Mouse (Mus musculus): ENCODE measurements around the gene Eci2. TPM values are rescaled to one million over a fixed set of nuclear protein-coding genes. Genes with fewer than 3 reads are reported as not detected.

The Eci2 gene
- polyA plus RNA-seq, 1 experiment = 10.2 TPM

GRCm38 (mm10) chr13:35018866-35019536 is 7.9 kb downstream of the Eci2 start:
- no peaks in the 10 kb centered on the region for H3K36me3 ChIP-seq (ENCODE audit: control insufficient read depth, insufficient read depth, low read length)
- H3K4me3 ChIP-seq (ENCODE audit: control insufficient read depth, low read depth, low read length) = no peak overlapping the region
- H3K4me1 ChIP-seq (ENCODE audit: control insufficient read depth, insufficient read depth, low read length) = no peaks in the 10 kb centered on the region
- no peaks in the 10 kb centered on the region for H3K27me3 ChIP-seq (ENCODE audit: control insufficient read depth, insufficient read depth, low read length)
- TF ChIP-seq CTCF (IDR thresholded peaks at IDR 0.05; ENCODE audit: control insufficient read depth, insufficient read depth, insufficient replicate concordance, low read depth, low read length) (no peak), POLR2A (IDR thresholded peaks at IDR 0.05; ENCODE audit: control insufficient read depth, low read depth, low read length) (no peak)
- no peak overlapping the region for H3K27ac ChIP-seq (ENCODE audit: control insufficient read depth, insufficient read depth, low read depth, low read length)

DNA sequence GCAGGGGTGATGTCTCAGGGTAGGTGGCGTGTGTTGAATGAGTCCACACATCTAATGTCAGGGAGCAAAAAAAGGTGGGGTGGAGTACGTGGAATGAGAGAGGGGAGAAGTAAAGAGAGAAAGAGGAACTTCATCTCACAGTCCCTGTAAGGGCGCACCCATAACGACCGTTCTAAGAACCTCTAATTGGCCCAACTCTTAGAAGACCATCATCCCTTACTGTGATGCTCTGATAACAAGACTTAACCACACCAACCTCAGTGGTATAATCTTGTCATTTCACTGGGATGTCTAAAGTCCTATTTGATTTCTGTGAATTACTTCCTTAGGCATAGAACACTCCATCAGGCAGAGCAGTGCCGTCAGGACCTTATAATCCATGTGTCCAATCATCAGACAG is 9.5 kb downstream of the Eci2 start:
- H3K27ac ChIP-seq (ENCODE audit: control insufficient read depth, insufficient read depth, low read depth, low read length) = no peak overlapping the region
- no peaks in the 10 kb centered on the region for H3K36me3 ChIP-seq (ENCODE audit: control insufficient read depth, insufficient read depth, low read length)
- no peak overlapping the region for H3K4me3 ChIP-seq (ENCODE audit: control insufficient read depth, low read depth, low read length)
- TF ChIP-seq CTCF (IDR thresholded peaks at IDR 0.05; ENCODE audit: control insufficient read depth, insufficient read depth, insufficient replicate concordance, low read depth, low read length) (no peak), POLR2A (IDR thresholded peaks at IDR 0.05; ENCODE audit: control insufficient read depth, low read depth, low read length) (no peak)
- no peaks in the 10 kb centered on the region for H3K27me3 ChIP-seq (ENCODE audit: control insufficient read depth, insufficient read depth, low read length)
- no peaks in the 10 kb centered on the region for H3K4me1 ChIP-seq (ENCODE audit: control insufficient read depth, insufficient read depth, low read length)

GRCm38 (mm10) chr13:35016067-35016466 is 10.8 kb downstream of the Eci2 start:
- no peak overlapping the region for H3K27ac ChIP-seq (ENCODE audit: control insufficient read depth, insufficient read depth, low read depth, low read length)
- H3K4me3 ChIP-seq (ENCODE audit: control insufficient read depth, low read depth, low read length) = no peak overlapping the region
- no peaks in the 10 kb centered on the region for H3K27me3 ChIP-seq (ENCODE audit: control insufficient read depth, insufficient read depth, low read length)
- no peaks in the 10 kb centered on the region for H3K36me3 ChIP-seq (ENCODE audit: control insufficient read depth, insufficient read depth, low read length)
- TF ChIP-seq POLR2A (IDR thresholded peaks at IDR 0.05; ENCODE audit: control insufficient read depth, low read depth, low read length) (no peak), CTCF (IDR thresholded peaks at IDR 0.05; ENCODE audit: control insufficient read depth, insufficient read depth, insufficient replicate concordance, low read depth, low read length) (no peak)
- no peaks in the 10 kb centered on the region for H3K4me1 ChIP-seq (ENCODE audit: control insufficient read depth, insufficient read depth, low read length)

DNA sequence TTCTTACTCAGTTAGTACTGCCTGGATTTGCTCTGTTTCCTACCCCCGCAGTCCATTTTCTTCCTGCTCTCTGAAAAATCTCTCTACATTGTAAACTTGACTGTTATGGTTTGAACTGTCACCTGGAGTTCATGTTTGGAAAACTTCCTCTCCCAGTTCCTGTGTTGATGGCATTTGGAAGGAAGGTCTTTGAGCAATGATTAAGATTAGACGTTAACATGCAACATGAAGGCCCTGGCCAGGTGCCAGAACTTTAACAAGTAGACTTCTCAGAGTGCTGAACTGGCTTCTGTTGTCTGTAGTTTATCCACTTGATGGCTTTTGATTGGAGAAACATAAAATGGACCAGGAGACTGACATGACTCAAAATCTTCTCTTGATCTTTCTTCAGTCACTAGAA is 31.0 kb downstream of the Eci2 start:
- Histone ChIP-seq H3K36me3 (ENCODE audit: control insufficient read depth, insufficient read depth, low read length) (no peaks in the 10 kb centered on the region), H3K27me3 (ENCODE audit: control insufficient read depth, insufficient read depth, low read length) (no peaks in the 10 kb centered on the region), H3K4me1 (ENCODE audit: control insufficient read depth, insufficient read depth, low read length) (no peaks in the 10 kb centered on the region; the same call in 1 of the 2 replicates), H3K27ac (ENCODE audit: control insufficient read depth, insufficient read depth, low read depth, low read length) (no peak overlapping the region), H3K4me3 (ENCODE audit: control insufficient read depth, low read depth, low read length) (no peak overlapping the region)
- TF ChIP-seq POLR2A (IDR thresholded peaks at IDR 0.05; ENCODE audit: control insufficient read depth, low read depth, low read length) (no peak), CTCF (IDR thresholded peaks at IDR 0.05; ENCODE audit: control insufficient read depth, insufficient read depth, insufficient replicate concordance, low read depth, low read length) (no peak)

GRCm38 (mm10) chr13:34993983-34994811 is 32.7 kb downstream of the Eci2 start:
- Histone ChIP-seq H3K36me3 (ENCODE audit: control insufficient read depth, insufficient read depth, low read length) (no peaks in the 10 kb centered on the region), H3K27me3 (ENCODE audit: control insufficient read depth, insufficient read depth, low read length) (no peaks in the 10 kb centered on the region), H3K4me3 (ENCODE audit: control insufficient read depth, low read depth, low read length) (peak overlapping the region; percentile 80), H3K27ac (ENCODE audit: control insufficient read depth, insufficient read depth, low read depth, low read length) (peak overlapping the region; percentile 65), H3K4me1 (ENCODE audit: control insufficient read depth, insufficient read depth, low read length) (no peaks in the 10 kb centered on the region; the same call in 1 of the 2 replicates)
- no peak for TF ChIP-seq CTCF (IDR thresholded peaks at IDR 0.05; ENCODE audit: control insufficient read depth, insufficient read depth, insufficient replicate concordance, low read depth, low read length)
- peak; percentile 63 for TF ChIP-seq POLR2A (IDR thresholded peaks at IDR 0.05; ENCODE audit: control insufficient read depth, low read depth, low read length)

- Histone ChIP-seq H3K27me3 (ENCODE audit: control insufficient read depth, insufficient read depth, low read length) (no peaks in the 10 kb centered on the region), H3K36me3 (ENCODE audit: control insufficient read depth, insufficient read depth, low read length) (no peaks in the 10 kb centered on the region), H3K27ac (ENCODE audit: control insufficient read depth, insufficient read depth, low read depth, low read length) (peak overlapping the region; percentile 65), H3K4me3 (ENCODE audit: control insufficient read depth, low read depth, low read length) (peak overlapping the region; percentile 80), H3K4me1 (ENCODE audit: control insufficient read depth, insufficient read depth, low read length) (no peaks in the 10 kb centered on the region; the same call in 1 of the 2 replicates)
- TF ChIP-seq CTCF (IDR thresholded peaks at IDR 0.05; ENCODE audit: control insufficient read depth, insufficient read depth, insufficient replicate concordance, low read depth, low read length) = no peak
- no peak for TF ChIP-seq POLR2A (IDR thresholded peaks at IDR 0.05; ENCODE audit: control insufficient read depth, low read depth, low read length)
Measured at GRCm38 (mm10) chr13:34993595-34993982, 33.3 kb downstream of the Eci2 start.

- Histone ChIP-seq H3K36me3 (ENCODE audit: control insufficient read depth, insufficient read depth, low read length) (no peaks in the 10 kb centered on the region), H3K27me3 (ENCODE audit: control insufficient read depth, insufficient read depth, low read length) (no peaks in the 10 kb centered on the region), H3K4me1 (ENCODE audit: control insufficient read depth, insufficient read depth, low read length) (no peaks in the 10 kb centered on the region; the same call in 1 of the 2 replicates), H3K27ac (ENCODE audit: control insufficient read depth, insufficient read depth, low read depth, low read length) (no peak overlapping the region), H3K4me3 (ENCODE audit: control insufficient read depth, low read depth, low read length) (no peak overlapping the region; the same call in 1 of the 2 replicates)
- TF ChIP-seq CTCF (IDR thresholded peaks at IDR 0.05; ENCODE audit: control insufficient read depth, insufficient read depth, insufficient replicate concordance, low read depth, low read length) (no peak), POLR2A (IDR thresholded peaks at IDR 0.05; ENCODE audit: control insufficient read depth, low read depth, low read length) (no peak)
Measured at GRCm38 (mm10) chr13:34993085-34993484, 33.8 kb downstream of the Eci2 start.

All from testis, adult 2 months (tissue).